19 mouse cellular contexts compared by ENCODE assay signal in genomic region chr9:41844616-41845015, GRCm38 (mm10).
DNase-seq lines count a peak whose midpoint lies in the region; ATAC-seq lines count a peak whose summit lies in the region.
"Had no signal": no experiment of that assay in that cellular context is flagged by ENCODE, and none has a peak within 500 bp of the region (broad histone marks: within the 10 kb centered on the region; RNA-seq: fewer than 3 reads in every experiment).

No protein-coding gene starts in this region.

- no peak for ATAC-seq in midbrain, embryonic 11.5 days (ENCODE audit: low FRiP score)
- no peak for ATAC-seq in midbrain, embryonic 16.5 days
- ATAC-seq: activated CD4-positive, CD25-positive, alpha-beta regulatory T cell, adult 4 months; forebrain, embryonic 13.5 days; forebrain, embryonic 15.5 days; forebrain, postnatal 0 days; Patski had no signal

- H3K4me2 ChIP-seq in midbrain, embryonic 11.5 days, result no peak overlapping the region
- H3K4me2 ChIP-seq in midbrain, embryonic 16.5 days (ENCODE audit: low read length), result no peak overlapping the region
- H3K4me2 ChIP-seq: embryonic facial prominence, embryonic 12.5 days; forebrain, embryonic 13.5 days; forebrain, embryonic 15.5 days had no signal

- no peaks in the 10 kb centered on the region for H3K27me3 ChIP-seq in midbrain, embryonic 11.5 days (ENCODE audit: control insufficient read depth, insufficient read depth, low read length)
- H3K27me3 ChIP-seq in midbrain, embryonic 16.5 days (ENCODE audit: control insufficient read depth, insufficient read depth, low read depth, low read length), result no peaks in the 10 kb centered on the region
- H3K27me3 ChIP-seq: embryonic facial prominence, embryonic 12.5 days; forebrain, embryonic 13.5 days; forebrain, embryonic 15.5 days; Patski had no signal

- no peak overlapping the region for H3K27ac ChIP-seq in midbrain, embryonic 11.5 days (ENCODE audit: low read depth, low read length)
- no peak overlapping the region for H3K27ac ChIP-seq in midbrain, embryonic 16.5 days (ENCODE audit: low read length)
- H3K27ac ChIP-seq: forebrain, embryonic 13.5 days; forebrain, embryonic 15.5 days had no signal

- 92% methylated on average over 3 of the region's 3 CpGs for WGBS in midbrain, embryonic 11.5 days
- 89% methylated on average over 3 of the region's 3 CpGs for WGBS in midbrain, embryonic 16.5 days

- no peak overlapping the region for H3K4me3 ChIP-seq in midbrain, embryonic 11.5 days (ENCODE audit: low read depth, low read length)
- no peak overlapping the region for H3K4me3 ChIP-seq in midbrain, embryonic 16.5 days (ENCODE audit: low read depth, low read length)
- H3K4me3 ChIP-seq: embryonic facial prominence, embryonic 10.5 days; embryonic facial prominence, embryonic 12.5 days; forebrain, embryonic 13.5 days; forebrain, embryonic 15.5 days had no signal

- no peaks in the 10 kb centered on the region for H3K36me3 ChIP-seq in midbrain, embryonic 11.5 days (ENCODE audit: control insufficient read depth, insufficient read depth, low read length)
- no peaks in the 10 kb centered on the region for H3K36me3 ChIP-seq in midbrain, embryonic 16.5 days (ENCODE audit: control insufficient read depth, insufficient read depth, low read length)
- H3K36me3 ChIP-seq: embryonic facial prominence, embryonic 10.5 days; embryonic facial prominence, embryonic 12.5 days; forebrain, embryonic 15.5 days had no signal

- no peak overlapping the region for H3K9ac ChIP-seq in midbrain, embryonic 11.5 days (ENCODE audit: low read length)
- no peak overlapping the region for H3K9ac ChIP-seq in midbrain, embryonic 16.5 days (ENCODE audit: low read depth, low read length)
- H3K9ac ChIP-seq: embryonic facial prominence, embryonic 12.5 days; forebrain, embryonic 13.5 days; forebrain, embryonic 15.5 days; forebrain, postnatal 0 days had no signal

- DNase-seq in cerebellum, postnatal 10 days, result peak; percentile 15 to 29
- DNase-seq in cerebellum, postnatal 4 days (ENCODE audit: low spot score in 2 of 2), result no peak
- DNase-seq in midbrain, embryonic 11.5 days (ENCODE audit: low spot score, missing footprints), result peak; percentile 53
- DNase-seq in kidney, postnatal 36 days, result no peak
- DNase-seq: adrenal gland, adult 8-10 months; adrenal gland, postnatal 14 days; adrenal gland, postnatal 36 days; cerebellum, adult 11-12 months; cerebellum, adult 2 months; cerebellum, adult 9-10 months; cerebellum, postnatal 36 days; forebrain, postnatal 0 days had no signal

- H3K9me3 ChIP-seq in midbrain, embryonic 11.5 days (ENCODE audit: control insufficient read depth, low read length), result no peaks in the 10 kb centered on the region
- no peaks in the 10 kb centered on the region for H3K9me3 ChIP-seq in midbrain, embryonic 16.5 days (replicated peaks; ENCODE audit: control insufficient read depth, low read length, poor library complexity, severe bottlenecking)
- H3K9me3 ChIP-seq: embryonic facial prominence, embryonic 10.5 days; embryonic facial prominence, embryonic 12.5 days; forebrain, embryonic 13.5 days; forebrain, embryonic 15.5 days had no signal

- no peaks in the 10 kb centered on the region for H3K4me1 ChIP-seq in midbrain, embryonic 11.5 days (ENCODE audit: control insufficient read depth, insufficient read depth, low read length)
- H3K4me1 ChIP-seq in midbrain, embryonic 16.5 days (ENCODE audit: control insufficient read depth, insufficient read depth, low read length), result no peaks in the 10 kb centered on the region

Comparison
In these comparisons a context has a peak if more than half of its experiments do, and no peak if none do; other contexts are left out.
1. DNase-seq: peak in cerebellum, postnatal 10 days (2 of 2) and midbrain, embryonic 11.5 days (single experiment); none in cerebellum, postnatal 4 days (0 of 2) and kidney, postnatal 36 days (0 of 2).